Mouse (Mus musculus): ENCODE measurements around the gene Prss27. TPM values are rescaled to one million over a fixed set of nuclear protein-coding genes. Genes with fewer than 3 reads are reported as not detected.
"Not testable (repeated sequence)": the region's sequence is repeated elsewhere in the genome, so short reads cannot be mapped to it uniquely, and the experiment has no call there.

Gene Prss27
- polyA plus RNA-seq, 1 experiment from 2014 or later = 0.19 TPM

- WGBS = 100% methylated on average over 3 of the region's 3 CpGs
Observed at GRCm38 (mm10) chr17:24069531-24069930, 31.6 kb downstream of the Prss27 start.

DNA sequence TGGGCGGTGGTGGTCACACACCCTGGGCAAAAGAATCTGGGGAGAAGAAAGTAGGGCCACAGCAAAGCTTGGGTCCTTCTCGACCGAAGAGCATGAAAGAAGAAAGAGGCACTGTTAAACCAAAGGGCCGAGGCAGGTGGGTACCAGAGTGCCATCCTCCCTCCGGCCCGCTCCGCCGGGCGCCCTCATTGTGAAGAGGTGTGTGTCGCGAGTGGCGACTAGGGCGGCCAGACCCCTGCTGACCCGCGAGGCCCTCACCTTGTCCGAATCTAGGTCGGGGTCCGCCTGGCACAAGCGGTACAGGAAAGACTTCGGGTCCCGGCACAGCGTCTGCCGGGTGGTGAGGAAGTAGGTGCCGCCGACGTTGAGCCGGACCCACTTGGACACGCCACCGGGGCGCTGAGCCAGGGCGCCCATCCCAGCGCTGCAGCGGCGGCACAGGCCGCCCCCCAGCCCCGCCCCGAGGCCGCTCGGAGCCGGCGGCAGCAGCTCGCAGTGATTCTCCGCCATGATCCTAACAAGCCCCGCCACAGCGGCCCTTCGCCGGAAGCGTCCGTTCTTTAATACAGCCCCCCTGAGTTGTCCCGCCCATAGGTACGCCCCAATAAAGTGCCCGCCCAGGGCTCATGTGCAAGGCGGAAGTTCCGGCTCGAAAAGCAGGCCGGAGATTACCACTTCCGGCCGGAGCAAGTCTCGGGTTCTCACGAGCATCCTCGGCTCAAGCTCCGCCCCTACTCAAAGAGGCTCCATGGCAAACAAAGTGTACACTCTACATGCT lies 35.2 kb downstream of the Prss27 start, which contains the start of gene Kctd5:
Gene Kctd5, minus strand, starts transcription at position 567 of the 778 bp plus-strand sequence.
- H3K4me3 ChIP-seq (ENCODE audit: low read depth, low read length) = peak within 1 kb of the TSS; percentile 95
- H3K27me3 ChIP-seq (ENCODE audit: control insufficient read depth, insufficient read depth, low read length) = no peaks in the 10 kb centered on the region
- peak within 1 kb of the TSS; percentile 39; the same call in 1 of the 2 replicates for H3K27ac ChIP-seq (ENCODE audit: low read depth, low read length)
- DNase-seq (ENCODE audit: low spot score) (peak; percentile 97), ATAC-seq (ENCODE audit: low FRiP score) (peak; percentile 97)
- peak within 1 kb of the TSS; percentile 80 for H3K4me2 ChIP-seq (replicated peaks; ENCODE audit: low read depth, low read length)
- peaks cover 2% of the 10 kb centered on the region; the same call in 1 of the 2 replicates for H3K4me1 ChIP-seq (replicated peaks; ENCODE audit: control insufficient read depth, insufficient read depth, low read length)
- H3K9me3 ChIP-seq (ENCODE audit: control insufficient read depth, low read length) = no peaks in the 10 kb centered on the region
- H3K36me3 ChIP-seq (ENCODE audit: control insufficient read depth, insufficient read depth, low read length) = 0 out of 2 replicates have a peak, but pooled peaks cover 2% of the 10 kb centered on the region
- peak within 1 kb of the TSS; percentile 96 for H3K9ac ChIP-seq (ENCODE audit: low read depth, low read length)
- under 1% methylated on average over 56 of the region's 62 CpGs for WGBS

More at GRCm38 (mm10) chr17:24069531-24069930, 31.6 kb downstream of the Prss27 start:
- Histone ChIP-seq H3K4me1 (replicated peaks; ENCODE audit: control insufficient read depth, insufficient read depth, low read length) (peaks cover 2% of the 10 kb centered on the region; the same call in 1 of the 2 replicates), H3K27ac (ENCODE audit: low read depth, low read length) (no peak overlapping the region), H3K36me3 (ENCODE audit: control insufficient read depth, insufficient read depth, low read length) (no peaks in the 10 kb centered on the region), H3K27me3 (ENCODE audit: control insufficient read depth, insufficient read depth, low read length) (no peaks in the 10 kb centered on the region), H3K9ac (ENCODE audit: low read depth, low read length) (no peak overlapping the region), H3K4me3 (ENCODE audit: low read depth, low read length) (no peak overlapping the region), H3K4me2 (replicated peaks; ENCODE audit: low read depth, low read length) (no peak overlapping the region), H3K9me3 (ENCODE audit: control insufficient read depth, low read length) (no peaks in the 10 kb centered on the region)
- no peak for ATAC-seq (ENCODE audit: low FRiP score)
- no peak for DNase-seq (ENCODE audit: low spot score)

GRCm38 (mm10) chr17:24077101-24077500 lies 39.2 kb downstream of the Prss27 start:
- ATAC-seq (ENCODE audit: low FRiP score) (no peak), DNase-seq (ENCODE audit: low spot score) (no peak)
- Histone ChIP-seq H3K9ac (ENCODE audit: low read depth, low read length) (no peak overlapping the region), H3K27me3 (ENCODE audit: control insufficient read depth, insufficient read depth, low read length) (no peaks in the 10 kb centered on the region), H3K27ac (ENCODE audit: low read depth, low read length) (no peak overlapping the region), H3K4me2 (replicated peaks; ENCODE audit: low read depth, low read length) (no peak overlapping the region), H3K36me3 (ENCODE audit: control insufficient read depth, insufficient read depth, low read length) (0 out of 2 replicates have a peak, but pooled peaks cover 2% of the 10 kb centered on the region), H3K4me3 (ENCODE audit: low read depth, low read length) (no peak overlapping the region), H3K4me1 (replicated peaks; ENCODE audit: control insufficient read depth, insufficient read depth, low read length) (peaks cover 1% of the 10 kb centered on the region; the same call in 1 of the 2 replicates), H3K9me3 (ENCODE audit: control insufficient read depth, low read length) (no peaks in the 10 kb centered on the region)
- 88% methylated on average over 2 of the region's 2 CpGs for WGBS

DNA sequence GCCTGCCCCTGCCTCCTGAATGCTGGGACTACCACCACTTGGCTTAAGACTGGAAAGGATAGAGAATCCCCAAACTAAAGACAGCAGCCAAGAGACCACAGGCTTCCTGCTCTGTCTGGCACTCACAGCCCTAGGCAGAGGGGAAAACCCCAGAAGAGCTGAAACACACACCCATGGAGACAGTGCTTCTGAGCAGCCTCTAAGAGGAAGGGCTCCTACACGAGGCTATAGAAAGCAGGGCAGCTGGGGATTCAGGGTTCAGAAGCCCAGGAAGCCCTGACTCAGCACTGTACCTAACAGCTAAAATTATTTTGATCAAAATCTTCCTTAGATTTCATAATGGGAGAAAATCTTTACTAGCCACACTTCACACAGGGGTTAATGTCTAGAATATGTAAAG lies 46.6 kb downstream of the Prss27 start:
- H3K4me3 ChIP-seq (ENCODE audit: low read depth, low read length) = no peak overlapping the region
- 70% methylated on average over 1 of the region's 1 CpGs for whole genome bisulfite sequencing

DNA sequence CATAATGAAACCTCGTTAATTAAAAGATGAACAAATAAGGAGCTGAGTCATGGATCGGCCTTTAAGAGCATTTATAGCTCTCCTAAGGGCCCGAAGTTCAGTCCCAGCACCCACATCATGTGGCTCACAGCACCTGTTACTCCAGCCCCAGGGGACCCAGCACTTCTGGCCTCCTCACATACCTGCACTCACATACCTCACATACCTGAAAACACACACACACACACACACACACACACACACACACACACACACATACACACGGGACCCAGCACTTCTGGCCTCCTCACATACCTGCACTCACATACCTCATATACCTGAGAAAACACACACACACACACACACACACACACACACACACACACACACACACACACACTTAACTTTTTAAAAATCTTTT lies 48.5 kb downstream of the Prss27 start:
- H3K4me3 ChIP-seq (ENCODE audit: low read depth, low read length); ATAC-seq (ENCODE audit: low FRiP score); H3K9ac ChIP-seq (ENCODE audit: low read depth, low read length); H3K36me3 ChIP-seq (ENCODE audit: control insufficient read depth, insufficient read depth, low read length); H3K27ac ChIP-seq (ENCODE audit: low read depth, low read length); H3K9me3 ChIP-seq (ENCODE audit: control insufficient read depth, low read length); H3K4me2 ChIP-seq (replicated peaks; ENCODE audit: low read depth, low read length); DNase-seq (ENCODE audit: low spot score); H3K27me3 ChIP-seq (ENCODE audit: control insufficient read depth, insufficient read depth, low read length); H3K4me1 ChIP-seq (replicated peaks; ENCODE audit: control insufficient read depth, insufficient read depth, low read length): not testable (repeated sequence)
- 100% methylated on average over 4 of the region's 4 CpGs for WGBS

More for the DNA sequence above, 46.6 kb downstream of the Prss27 start:
- no peaks in the 10 kb centered on the region for H3K36me3 ChIP-seq (ENCODE audit: control insufficient read depth, insufficient read depth, low read length)
- no peaks in the 10 kb centered on the region for H3K4me1 ChIP-seq (replicated peaks; ENCODE audit: control insufficient read depth, insufficient read depth, low read length)
- no peaks in the 10 kb centered on the region for H3K9me3 ChIP-seq (ENCODE audit: control insufficient read depth, low read length)
- ATAC-seq (ENCODE audit: low FRiP score) = no peak
- no peak for DNase-seq (ENCODE audit: low spot score)
- no peaks in the 10 kb centered on the region for H3K27me3 ChIP-seq (ENCODE audit: control insufficient read depth, insufficient read depth, low read length)
- no peak overlapping the region for H3K27ac ChIP-seq (ENCODE audit: low read depth, low read length)
- no peak overlapping the region for H3K9ac ChIP-seq (ENCODE audit: low read depth, low read length)
- H3K4me2 ChIP-seq (replicated peaks; ENCODE audit: low read depth, low read length) = no peak overlapping the region

DNA sequence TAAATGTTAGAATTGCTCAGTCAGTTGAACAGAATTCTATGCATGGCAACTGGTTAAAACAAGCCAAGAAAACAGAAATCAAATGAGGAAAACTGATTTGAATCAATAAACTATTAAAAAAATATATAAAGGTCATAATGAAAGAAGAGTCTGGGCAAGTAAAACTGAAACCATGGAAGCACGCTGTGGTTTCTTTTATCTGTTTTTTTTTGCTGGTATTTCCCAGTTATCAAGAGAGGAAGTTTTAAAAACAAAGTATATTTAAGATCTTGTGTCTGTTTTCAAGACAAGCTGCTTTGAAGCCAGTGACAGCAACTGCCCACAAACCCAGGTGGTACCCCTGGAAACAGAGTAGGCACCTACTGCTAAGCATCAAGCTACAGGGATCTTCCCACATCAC lies 52.6 kb downstream of the Prss27 start:
- H3K36me3 ChIP-seq (ENCODE audit: control insufficient read depth, insufficient read depth, low read length) = no peaks in the 10 kb centered on the region
- no peak overlapping the region for H3K27ac ChIP-seq (ENCODE audit: low read depth, low read length)
- H3K9me3 ChIP-seq (ENCODE audit: control insufficient read depth, low read length) = no peaks in the 10 kb centered on the region
- H3K27me3 ChIP-seq (ENCODE audit: control insufficient read depth, insufficient read depth, low read length) = no peaks in the 10 kb centered on the region
- H3K9ac ChIP-seq (ENCODE audit: low read depth, low read length) = no peak overlapping the region
- DNase-seq (ENCODE audit: low spot score) (no peak), ATAC-seq (ENCODE audit: low FRiP score) (no peak)
- 97% methylated on average over 1 of the region's 1 CpGs for WGBS
- no peak overlapping the region for H3K4me2 ChIP-seq (replicated peaks; ENCODE audit: low read depth, low read length)
- H3K4me3 ChIP-seq (ENCODE audit: low read depth, low read length) = no peak overlapping the region
- no peaks in the 10 kb centered on the region for H3K4me1 ChIP-seq (replicated peaks; ENCODE audit: control insufficient read depth, insufficient read depth, low read length)

Other genes starting within 250 kb of the Prss27 start
- gene Srrm2, start 247.6 kb upstream of the Prss27 start, polyA plus RNA-seq (2014; fragmentation: Nextera tagmentation; extraction: Ambion mirVana) = 427 and 573 TPM in 2 replicates
- gene Elob, start 209.0 kb upstream of the Prss27 start, polyA plus RNA-seq (2014; fragmentation: Nextera tagmentation; extraction: Ambion mirVana) = 1,090 and 1,145 TPM in 2 replicates
- gene Prss33, start 202.1 kb upstream of the Prss27 start, polyA plus RNA-seq (2014; fragmentation: Nextera tagmentation; extraction: Ambion mirVana) = 0.14 TPM in 1 of 2 replicates, not detected in the other
- not detected in 2 replicates for gene Prss32, start 194.3 kb upstream of the Prss27 start, polyA plus RNA-seq (2014; fragmentation: Nextera tagmentation; extraction: Ambion mirVana)
- gene Prss41, start 194.0 kb upstream of the Prss27 start, polyA plus RNA-seq (2014; fragmentation: Nextera tagmentation; extraction: Ambion mirVana) = 0.92 and 1.6 TPM in 2 replicates
- not detected in 2 replicates for gene Prss21, start 170.1 kb upstream of the Prss27 start, polyA plus RNA-seq (2014; fragmentation: Nextera tagmentation; extraction: Ambion mirVana)
- gene Dcpp1, start 157.3 kb upstream of the Prss27 start, polyA plus RNA-seq (2014; fragmentation: Nextera tagmentation; extraction: Ambion mirVana) = not detected in 2 replicates
- not detected in 2 replicates for gene Dcpp2, start 157.3 kb upstream of the Prss27 start, polyA plus RNA-seq (2014; fragmentation: Nextera tagmentation; extraction: Ambion mirVana)
- not detected in 2 replicates for gene Dcpp3, start 120.7 kb upstream of the Prss27 start, polyA plus RNA-seq (2014; fragmentation: Nextera tagmentation; extraction: Ambion mirVana)
- not detected in 2 replicates for gene Sbp, start 96.5 kb upstream of the Prss27 start, polyA plus RNA-seq (2014; fragmentation: Nextera tagmentation; extraction: Ambion mirVana)
- gene Sbpl, start 82.9 kb upstream of the Prss27 start, polyA plus RNA-seq (2014; fragmentation: Nextera tagmentation; extraction: Ambion mirVana) = not detected in 2 replicates
- not detected in 2 replicates for gene Prss30, start 57.6 kb upstream of the Prss27 start, polyA plus RNA-seq (2014; fragmentation: Nextera tagmentation; extraction: Ambion mirVana)
- gene Prss22, start 40.0 kb upstream of the Prss27 start, polyA plus RNA-seq (2014; fragmentation: Nextera tagmentation; extraction: Ambion mirVana) = 0.25 and 0.51 TPM in 2 replicates
- gene Kctd5, start 35.3 kb downstream of the Prss27 start, polyA plus RNA-seq (2014; fragmentation: Nextera tagmentation; extraction: Ambion mirVana) = 79.8 and 87.2 TPM in 2 replicates
- gene Pdpk1, start 112.8 kb downstream of the Prss27 start, polyA plus RNA-seq (2014; fragmentation: Nextera tagmentation; extraction: Ambion mirVana) = 46.5 and 61.7 TPM in 2 replicates
- 31.1 and 33.1 TPM in 2 replicates for gene Amdhd2, start 125.6 kb downstream of the Prss27 start, polyA plus RNA-seq (2014; fragmentation: Nextera tagmentation; extraction: Ambion mirVana)
- gene Atp6v0c, start 131.6 kb downstream of the Prss27 start, polyA plus RNA-seq (2014; fragmentation: Nextera tagmentation; extraction: Ambion mirVana) = 499 and 514 TPM in 2 replicates
- 6.2 and 6.3 TPM in 2 replicates for gene Tbc1d24, start 167.4 kb downstream of the Prss27 start, polyA plus RNA-seq (2014; fragmentation: Nextera tagmentation; extraction: Ambion mirVana)
- 4.4 and 5.0 TPM in 2 replicates for gene Ntn3, start 171.4 kb downstream of the Prss27 start, polyA plus RNA-seq (2014; fragmentation: Nextera tagmentation; extraction: Ambion mirVana)
- gene Tedc2, start 182.7 kb downstream of the Prss27 start, polyA plus RNA-seq (2014; fragmentation: Nextera tagmentation; extraction: Ambion mirVana) = 16.2 and 17.8 TPM in 2 replicates
- gene Ccnf, start 213.3 kb downstream of the Prss27 start, polyA plus RNA-seq (2014; fragmentation: Nextera tagmentation; extraction: Ambion mirVana) = 63.6 and 71.7 TPM in 2 replicates